Mouse (Mus musculus) CH12.LX (cell line): ENCODE results near the gene Ankib1. TPM values are rescaled to one million over a fixed set of nuclear protein-coding genes. Genes with fewer than 3 reads are reported as not detected.

Experiments used
- DNase-seq: peaks from one replicate; pipeline ENCODE4 v3.0.0-alpha.2; 2013; ENCODE audit errors: extremely low read depth
- H3K27ac ChIP-seq: 2 replicates; pipeline ENCODE4 v1.5.1; 2012; ENCODE audit warnings: low read depth, mild to moderate bottlenecking, control low read depth, moderate library complexity; ENCODE audit not compliant: insufficient read depth
- H3K27me3 ChIP-seq: replicated peaks from 2 replicates; pipeline ENCODE3; 2012; ENCODE audit warnings: inconsistent platforms
- H3K36me3 ChIP-seq, 2 experiments: replicated peaks in 1 of 2; 2 replicates each; pipeline versions ENCODE3 to v1.6.1; 2012; ENCODE audit warnings: inconsistent platforms in 1 of 2, low read length in 1 of 2, mild to moderate bottlenecking in 1 of 2, mixed read lengths in 1 of 2, moderate library complexity in 1 of 2; ENCODE audit not compliant: control insufficient read depth in 1 of 2, insufficient read depth in 1 of 2
- H3K4me1 ChIP-seq, 2 experiments: 2 replicates each; pipeline ENCODE4 v1.6.1; 2012; ENCODE audit warnings: inconsistent platforms in 1 of 2, moderate library complexity in 1 of 2; ENCODE audit not compliant: insufficient read depth in 2 of 2, control insufficient read depth in 1 of 2
- H3K4me2 ChIP-seq: 2 replicates; pipeline ENCODE4 v1.6.1; 2012; ENCODE audit warnings: low read depth, mild to moderate bottlenecking, control low read depth; ENCODE audit not compliant: poor library complexity, insufficient read depth, severe bottlenecking
- H3K4me3 ChIP-seq, 3 experiments: fragments of 150-350 bp in 1 of 3; sonication (generic) in 1 of 3; replicated peaks in 1 of 3; 2 replicates each; pipeline versions ENCODE3 to v1.5.1; 2011 to 2012; ENCODE audit warnings: low read depth in 2 of 3, low read length in 2 of 3, mild to moderate bottlenecking in 2 of 3, moderate library complexity in 2 of 3, control low read depth in 1 of 3, improper control_type of control experiment in 1 of 3, inconsistent platforms in 1 of 3, mixed read lengths in 1 of 3; ENCODE audit not compliant: poor library complexity in 1 of 3
- H3K79me2 ChIP-seq: replicated peaks from 2 replicates; pipeline ENCODE4 v1.6.1; 2012; ENCODE audit warnings: mild to moderate bottlenecking, moderate library complexity; ENCODE audit not compliant: control insufficient read depth, poor library complexity, insufficient read depth, severe bottlenecking; ENCODE audit errors: extremely low read depth
- H3K9ac ChIP-seq: 2 replicates; pipeline ENCODE4 v1.6.1; 2012; ENCODE audit warnings: low read depth, mild to moderate bottlenecking, control low read depth, moderate library complexity; ENCODE audit not compliant: insufficient read depth
- H3K9me3 ChIP-seq: replicated peaks from 2 replicates; pipeline ENCODE3; 2012; ENCODE audit warnings: low read length, inconsistent platforms, mixed read lengths
- CHD1 ChIP-seq: IDR thresholded peaks from 2 replicates; pipeline ENCODE4 v1.6.1; 2012; ENCODE audit warnings: low read depth, low read length, improper control_type of control experiment, inconsistent platforms
- CHD2 ChIP-seq: IDR thresholded peaks from 2 replicates; pipeline ENCODE4 v1.6.1; 2011; ENCODE audit warnings: low read length, improper control_type of control experiment
- CTCF ChIP-seq, 2 experiments: IDR thresholded peaks in 1 of 2; conservative IDR thresholded peaks in 1 of 2; 2 replicates each; pipeline ENCODE4 v1.5.1; 2011 to 2012; ENCODE audit warnings: low read depth in 2 of 2, low read length in 2 of 2, improper control_type of control experiment in 1 of 2, inconsistent platforms in 1 of 2, mild to moderate bottlenecking in 1 of 2, moderate library complexity in 1 of 2
- ELF1 ChIP-seq: IDR thresholded peaks from 2 replicates; pipeline ENCODE4 v1.6.1; 2014; ENCODE audit warnings: low read depth, mild to moderate bottlenecking, inconsistent platforms, low read length, improper control_type of control experiment
- ETS1 ChIP-seq: conservative IDR thresholded peaks from 2 replicates; pipeline ENCODE4 v1.6.1; 2012; ENCODE audit warnings: low read depth, mild to moderate bottlenecking, inconsistent platforms, low read length, improper control_type of control experiment, moderate library complexity
- GABPA ChIP-seq: IDR thresholded peaks from 2 replicates; pipeline ENCODE4 v1.6.1; 2012; ENCODE audit warnings: low read depth, low read length, improper control_type of control experiment, inconsistent platforms; ENCODE audit not compliant: insufficient replicate concordance
- HCFC1 ChIP-seq: IDR thresholded peaks from 2 replicates; pipeline ENCODE4 v1.6.1; 2012; ENCODE audit warnings: low read depth, mild to moderate bottlenecking, inconsistent platforms, low read length, improper control_type of control experiment
- IRF4 ChIP-seq: IDR thresholded peaks from 2 replicates; pipeline ENCODE4 v1.6.1; 2014; ENCODE audit warnings: low read depth, mild to moderate bottlenecking, inconsistent platforms, low read length, improper control_type of control experiment
- JUN ChIP-seq: IDR thresholded peaks from 2 replicates; pipeline ENCODE4 v1.6.1; 2011; ENCODE audit warnings: low read depth, mild to moderate bottlenecking, low read length, improper control_type of control experiment, moderate library complexity; ENCODE audit not compliant: insufficient read depth
- JUND ChIP-seq: conservative IDR thresholded peaks from 2 replicates; pipeline ENCODE4 v1.6.1; 2011; ENCODE audit warnings: low read depth, low read length, improper control_type of control experiment
- KAT2A ChIP-seq: IDR thresholded peaks from 2 replicates; pipeline ENCODE4 v1.6.1; 2012; ENCODE audit warnings: low read length, improper control_type of control experiment, inconsistent platforms; ENCODE audit not compliant: insufficient replicate concordance
- MAFK ChIP-seq: IDR thresholded peaks from 2 replicates; pipeline ENCODE4 v1.6.1; 2011; ENCODE audit warnings: low read length, improper control_type of control experiment; ENCODE audit not compliant: insufficient replicate concordance
- MAX ChIP-seq: IDR thresholded peaks from 2 replicates; pipeline ENCODE4 v1.6.1; 2011; ENCODE audit warnings: low read length, improper control_type of control experiment
- MAZ ChIP-seq: IDR thresholded peaks from 2 replicates; pipeline ENCODE4 v1.6.1; 2012; ENCODE audit warnings: low read depth, mild to moderate bottlenecking, inconsistent platforms, low read length, improper control_type of control experiment, moderate library complexity
- MXI1 ChIP-seq: IDR thresholded peaks from 2 replicates; pipeline ENCODE4 v1.6.1; 2011; ENCODE audit warnings: mild to moderate bottlenecking, low read depth, low read length, improper control_type of control experiment
- MYC ChIP-seq: IDR thresholded peaks from 2 replicates; pipeline ENCODE4 v1.6.1; 2011; ENCODE audit warnings: low read depth, mild to moderate bottlenecking, improper control_type of control experiment, low read length
- NELFE ChIP-seq: IDR thresholded peaks from 2 replicates; pipeline ENCODE4 v1.6.1; 2011; ENCODE audit warnings: low read depth, low read length, improper control_type of control experiment
- PAX5 ChIP-seq: IDR thresholded peaks from 2 replicates; pipeline ENCODE4 v1.6.1; 2012; ENCODE audit warnings: low read length, inconsistent platforms, mixed read lengths
- POLR2A ChIP-seq: IDR thresholded peaks from 2 replicates; pipeline ENCODE4 v1.6.1; 2011; ENCODE audit warnings: low read depth, mild to moderate bottlenecking, improper control_type of control experiment, low read length
- POLR2AphosphoS2 ChIP-seq: IDR thresholded peaks from 2 replicates; pipeline ENCODE4 v1.6.1; 2011; ENCODE audit warnings: low read depth, low read length, improper control_type of control experiment
- RAD21 ChIP-seq: IDR thresholded peaks from 2 replicates; pipeline ENCODE4 v1.6.1; 2011; ENCODE audit warnings: low read depth, mild to moderate bottlenecking, low read length, improper control_type of control experiment, moderate library complexity
- RCOR1 ChIP-seq: conservative IDR thresholded peaks from 2 replicates; pipeline ENCODE4 v1.6.1; 2012; ENCODE audit warnings: low read depth, mild to moderate bottlenecking, inconsistent platforms, low read length, improper control_type of control experiment
- SIN3A ChIP-seq: IDR thresholded peaks from 2 replicates; pipeline ENCODE4 v1.6.1; 2012; ENCODE audit warnings: low read length, improper control_type of control experiment, inconsistent platforms
- SMC3 ChIP-seq: IDR thresholded peaks from 2 replicates; pipeline ENCODE4 v1.6.1; 2011; ENCODE audit warnings: low read depth, low read length, improper control_type of control experiment
- TCF12 ChIP-seq: IDR thresholded peaks from 2 replicates; pipeline ENCODE4 v1.6.1; 2014; ENCODE audit warnings: low read depth, mild to moderate bottlenecking, inconsistent platforms, low read length, improper control_type of control experiment
- USF1 ChIP-seq: IDR thresholded peaks from 2 replicates; pipeline ENCODE4 v1.6.1; 2014; ENCODE audit warnings: low read depth, mild to moderate bottlenecking, inconsistent platforms, low read length, improper control_type of control experiment
- USF2 ChIP-seq: conservative IDR thresholded peaks from 2 replicates; pipeline ENCODE4 v1.6.1; 2011; ENCODE audit warnings: low read depth, low read length, improper control_type of control experiment
- ZMIZ1 ChIP-seq: IDR thresholded peaks from 2 replicates; pipeline ENCODE4 v1.6.1; 2012; ENCODE audit warnings: low read depth, mild to moderate bottlenecking, inconsistent platforms, low read length, improper control_type of control experiment
- dilution Hi-C: fragments of 300-500 bp; cut with MboI; formaldehyde crosslinking; loops from 2 replicates; pipeline ENCODE4 v1.14.3; 2020; ENCODE audit warnings: low sequenced_read_pairs; ENCODE audit not compliant: extremely low pct_unique_long_range_greater_than_20kb, extremely low pct_ligation_motif_present
- in situ Hi-C: fragments of 300-500 bp; cut with MboI; formaldehyde crosslinking; loops from 3 replicates; pipeline ENCODE4 v1.14.3; 2019; ENCODE audit warnings: low sequenced_read_pairs, low pct_ligation_motif_present, low pct_unique_long_range_greater_than_20kb, mixed read lengths
- polyA plus RNA-seq: library from polyadenylated mRNA; unstranded; fragments of >175 nt; gene quantifications from 2 replicates; pipeline ENCODE4 v1.2.1, GENCODE M21; 2012; ENCODE audit warnings: low read depth; ENCODE audit not compliant: insufficient read length
- total RNA-seq, 2 experiments: library from RNA; depleted of rRNA; stranded (reverse); fragments of 300-350 nt in 1 of 2; fragments of >200 nt in 1 of 2; gene quantifications; 2 replicates each; pipeline ENCODE4 v1.2.3; 2012 to 2014

Ankib1 gene
- total and polyA plus RNA-seq, 3 experiments: 13.7 to 19.3 (median 16.6) TPM

- H3K27me3 ChIP-seq: no peaks in the 10 kb centered on the region
- in situ Hi-C loops: loop anchor here (10.0 to 25.0 kb wide), 2 partner anchors 156 to 539 kb away; partner anchors contain the start of genes Ankib1, Krit1 and Mterf1b
Observed at GRCm38 (mm10) chr5:3648206-3648848, 154.4 kb downstream of the Ankib1 start.

GRCm38 (mm10) chr5:3647708-3648121 lies 155.0 kb downstream of the Ankib1 start:
- Histone ChIP-seq H3K27me3 (no peaks in the 10 kb centered on the region), H3K9ac (peak overlapping the region; percentile 98), H3K4me2 (no peak overlapping the region; the same call in 1 of the 2 replicates), H3K79me2 (peaks cover 17% of the 10 kb centered on the region), H3K4me1 (peaks cover 0 to 22% of the 10 kb centered on the region in 2 experiments; a peak in 2 of 4 replicates), H3K9me3 (no peaks in the 10 kb centered on the region), H3K4me3 (peak overlapping the region; percentile 79 to 100 (median 85)), H3K36me3 (peaks cover 15 to 27% of the 10 kb centered on the region in 2 experiments), H3K27ac (peak overlapping the region; percentile 66)
- peak; percentile 93 for DNase-seq
- in situ Hi-C loops (loop anchor here (10.0 to 25.0 kb wide), 2 partner anchors 157 to 540 kb away; partner anchors contain the start of genes Ankib1, Krit1 and Mterf1b), dilution Hi-C loops (no loop called here)
- no peak for TF ChIP-seq RAD21
- TF ChIP-seq RCOR1: no peak
- no peak for TF ChIP-seq GABPA
- TF ChIP-seq SMC3: no peak
- no peak for TF ChIP-seq CHD1
- peak; percentile 70 for TF ChIP-seq ELF1
- TF ChIP-seq HCFC1: peak; percentile 47
- TF ChIP-seq POLR2AphosphoS2: no peak
- no peak for TF ChIP-seq IRF4
- TF ChIP-seq KAT2A: no peak
- no peak for TF ChIP-seq JUN
- no peak for TF ChIP-seq PAX5
- peak; percentile 63; the same call in 1 of the 2 replicates for TF ChIP-seq POLR2A
- no peak for TF ChIP-seq MYC
- no peak for TF ChIP-seq CHD2
- no peak; the same call in 1 of the 2 replicates for TF ChIP-seq MXI1
- TF ChIP-seq TCF12: peak; percentile 63
- TF ChIP-seq USF2: no peak
- no peak for TF ChIP-seq JUND
- TF ChIP-seq NELFE: peak; percentile 46
- no peak for TF ChIP-seq USF1
- TF ChIP-seq ZMIZ1: peak; percentile 65; the same call in 1 of the 2 replicates
- no peak for TF ChIP-seq CTCF (conservative IDR thresholded peaks at IDR 0.05 in 1 of 2, IDR thresholded peaks at IDR 0.05 in 1 of 2; ENCODE audit: low read depth in 2 of 2, low read length in 2 of 2)
- 0 out of 2 replicates have a peak, but pooled peaks have one; percentile 15 for TF ChIP-seq SIN3A
- no peak for TF ChIP-seq MAX
- no peak for TF ChIP-seq MAZ
- TF ChIP-seq MAFK: no peak
- TF ChIP-seq ETS1: no peak

More at GRCm38 (mm10) chr5:3648206-3648848, 154.4 kb downstream of the Ankib1 start:
- peak overlapping the region in 2 of 3 experiments; percentile 13 to 24 for H3K4me3 ChIP-seq
- no peak overlapping the region for H3K27ac ChIP-seq
- DNase-seq: no peak
- peaks cover 17% of the 10 kb centered on the region for H3K79me2 ChIP-seq
- TF ChIP-seq GABPA: no peak
- no peak for TF ChIP-seq ELF1
- no peak for TF ChIP-seq POLR2A
- no peak for TF ChIP-seq RCOR1
- TF ChIP-seq CTCF (conservative IDR thresholded peaks at IDR 0.05 in 1 of 2, IDR thresholded peaks at IDR 0.05 in 1 of 2; ENCODE audit: low read depth in 2 of 2, low read length in 2 of 2): no peak
- TF ChIP-seq USF2: no peak
- TF ChIP-seq KAT2A: no peak
- TF ChIP-seq JUND: no peak
- dilution Hi-C loops: no loop called here
- peak overlapping the region; percentile 64 for H3K4me2 ChIP-seq
- no peaks in the 10 kb centered on the region for H3K9me3 ChIP-seq
- peaks cover 12 to 21% of the 10 kb centered on the region in 2 experiments for H3K36me3 ChIP-seq
- peaks cover 0 to 23% of the 10 kb centered on the region in 2 experiments; a peak in 2 of 4 replicates for H3K4me1 ChIP-seq
- H3K9ac ChIP-seq: no peak overlapping the region
